Mouse (Mus musculus): ENCODE measurements at regions not wholly inside any gene's neighbourhood (a gene's known extent, or its start where the extent isn't known, plus 50 kb on each side); places are given as distances from the start of the nearest gene placed in this dataset.

DNA sequence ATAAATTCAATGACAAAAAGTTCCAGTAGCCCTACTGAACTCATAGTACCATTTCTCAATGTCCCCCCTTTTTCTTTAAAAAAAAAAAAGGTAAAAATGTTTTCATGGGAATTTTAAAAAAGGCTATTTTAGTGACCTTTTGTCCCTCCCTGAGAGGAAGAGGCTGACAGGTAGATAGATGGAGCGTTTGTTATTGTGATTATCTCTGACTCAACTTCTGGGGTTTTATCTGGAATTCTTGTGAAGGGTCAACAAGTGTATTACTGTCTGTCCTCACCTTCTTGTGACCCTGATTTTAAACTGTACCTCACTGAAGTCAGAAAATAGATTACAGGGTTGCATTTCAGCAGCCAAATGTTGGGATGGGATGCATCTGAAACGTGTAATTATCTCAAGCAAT, 179.3 kb upstream of the BC052040 start:
- Histone ChIP-seq H3K4me3 (ENCODE audit: low read depth, low read length) (no peak overlapping the region), H3K4me1 (ENCODE audit: control insufficient read depth, insufficient read depth, low read length) (no peaks in the 10 kb centered on the region), H3K9ac (ENCODE audit: low read length) (no peak overlapping the region), H3K36me3 (ENCODE audit: control insufficient read depth, insufficient read depth, low read length) (no peaks in the 10 kb centered on the region), H3K9me3 (ENCODE audit: control insufficient read depth, low read length) (no peaks in the 10 kb centered on the region), H3K4me2 (ENCODE audit: low read depth) (no peak overlapping the region), H3K27me3 (ENCODE audit: control insufficient read depth, insufficient read depth, low read length) (no peaks in the 10 kb centered on the region), H3K27ac (ENCODE audit: low read depth, low read length) (no peak overlapping the region)
- 42% methylated on average over 2 of the region's 2 CpGs for WGBS
- no peak for DNase-seq (ENCODE audit: low spot score)
- ATAC-seq (ENCODE audit: insufficient read depth, low FRiP score, low TSS enrichment): no peak

- ATAC-seq (ENCODE audit: insufficient read depth, low FRiP score, low TSS enrichment) (no peak), DNase-seq (ENCODE audit: low spot score) (no peak)
- 56% methylated on average over 2 of the region's 2 CpGs for WGBS
- no peak overlapping the region for H3K9ac ChIP-seq (ENCODE audit: low read length)
- H3K4me2 ChIP-seq (ENCODE audit: low read depth): no peak overlapping the region
- H3K4me1 ChIP-seq (ENCODE audit: control insufficient read depth, insufficient read depth, low read length): no peaks in the 10 kb centered on the region
- no peak overlapping the region for H3K27ac ChIP-seq (ENCODE audit: low read depth, low read length)
- no peak overlapping the region for H3K4me3 ChIP-seq (ENCODE audit: low read depth, low read length)
- H3K9me3 ChIP-seq (ENCODE audit: control insufficient read depth, low read length): no peaks in the 10 kb centered on the region
- H3K27me3 ChIP-seq (ENCODE audit: control insufficient read depth, insufficient read depth, low read length): no peaks in the 10 kb centered on the region
- H3K36me3 ChIP-seq (ENCODE audit: control insufficient read depth, insufficient read depth, low read length): no peaks in the 10 kb centered on the region
Measured at GRCm38 (mm10) chr2:115432476-115432875, 149.0 kb upstream of the BC052040 start.

DNA sequence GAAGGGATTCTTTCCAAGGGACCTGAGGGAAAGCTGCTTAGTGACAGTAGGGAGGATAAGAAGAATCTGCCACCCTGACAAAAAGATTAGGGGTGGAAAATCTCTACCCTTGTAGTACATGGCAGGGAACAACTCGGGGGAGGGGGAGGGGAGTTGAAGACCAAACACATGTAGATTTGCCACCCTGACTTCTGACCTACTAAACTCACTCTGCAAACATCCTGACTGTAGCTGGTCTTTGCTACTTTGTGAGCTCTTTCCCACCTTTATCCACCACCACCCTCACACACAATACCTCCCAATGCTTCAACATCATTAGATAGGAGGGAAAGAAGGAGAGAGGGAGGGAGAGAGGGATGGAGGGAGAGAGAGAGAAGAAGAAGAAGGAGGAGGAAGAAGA, 140.4 kb upstream of the BC052040 start:
- Histone ChIP-seq H3K36me3 (ENCODE audit: control insufficient read depth, insufficient read depth, low read length) (no peaks in the 10 kb centered on the region), H3K9ac (ENCODE audit: low read length) (no peak overlapping the region), H3K27ac (ENCODE audit: low read depth, low read length) (no peak overlapping the region), H3K4me2 (ENCODE audit: low read depth) (no peak overlapping the region), H3K27me3 (ENCODE audit: control insufficient read depth, insufficient read depth, low read length) (no peaks in the 10 kb centered on the region), H3K9me3 (ENCODE audit: control insufficient read depth, low read length) (no peaks in the 10 kb centered on the region), H3K4me3 (ENCODE audit: low read depth, low read length) (no peak overlapping the region), H3K4me1 (ENCODE audit: control insufficient read depth, insufficient read depth, low read length) (no peaks in the 10 kb centered on the region)
- WGBS: 30% methylated on average over 1 of the region's 1 CpGs
- ATAC-seq (ENCODE audit: insufficient read depth, low FRiP score, low TSS enrichment) (no peak), DNase-seq (ENCODE audit: low spot score) (no peak)

DNA sequence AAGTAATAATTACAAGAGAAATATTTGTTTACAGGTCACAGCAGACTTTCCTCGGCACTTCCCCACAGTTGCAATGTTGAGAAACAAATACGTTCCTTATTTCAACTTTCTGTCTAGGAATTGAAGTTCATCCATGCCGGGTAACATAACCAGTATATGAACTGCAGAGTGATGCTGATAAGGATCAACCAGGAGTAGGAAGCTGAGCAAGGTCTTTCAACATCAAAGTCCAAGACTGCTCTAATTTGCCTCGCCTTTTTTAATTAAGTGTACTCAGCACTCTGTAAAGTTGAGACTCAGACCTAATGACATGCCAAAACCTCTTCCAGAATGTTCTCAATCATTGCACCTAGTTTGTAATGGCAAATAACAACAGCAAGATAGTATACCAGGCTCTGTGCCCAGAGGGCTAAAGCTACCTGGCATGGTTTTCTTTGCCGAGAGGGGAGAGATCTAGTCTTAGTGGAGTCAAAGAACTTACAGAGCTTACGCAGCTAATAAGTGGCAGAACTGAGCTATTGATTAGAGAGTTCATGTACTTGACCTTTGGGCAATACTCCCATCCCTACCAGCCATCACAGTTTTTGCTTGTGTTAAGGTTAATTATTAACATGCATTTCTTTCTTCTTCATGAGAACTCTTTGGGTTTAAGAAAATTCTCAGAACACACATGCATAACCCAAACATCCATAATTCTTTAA, 131.6 kb upstream of the BC052040 start:
- no peaks in the 10 kb centered on the region for H3K36me3 ChIP-seq (ENCODE audit: control insufficient read depth, insufficient read depth, low read length)
- no peak for DNase-seq (ENCODE audit: low spot score)
- no peaks in the 10 kb centered on the region for H3K4me1 ChIP-seq (ENCODE audit: control insufficient read depth, insufficient read depth, low read length)
- ATAC-seq (ENCODE audit: insufficient read depth, low FRiP score, low TSS enrichment): no peak
- H3K27me3 ChIP-seq (ENCODE audit: control insufficient read depth, insufficient read depth, low read length): no peaks in the 10 kb centered on the region
- no peaks in the 10 kb centered on the region for H3K9me3 ChIP-seq (ENCODE audit: control insufficient read depth, low read length)
- H3K27ac ChIP-seq (ENCODE audit: low read depth, low read length): no peak overlapping the region
- no peak overlapping the region for H3K9ac ChIP-seq (ENCODE audit: low read length)
- WGBS: 93% methylated on average over 6 of the region's 6 CpGs
- no peak overlapping the region for H3K4me2 ChIP-seq (ENCODE audit: low read depth)
- no peak overlapping the region for H3K4me3 ChIP-seq (ENCODE audit: low read depth, low read length)

- no peak overlapping the region for H3K4me3 ChIP-seq (ENCODE audit: low read depth, low read length)
- peaks cover 9% of the 10 kb centered on the region; the same call in 1 of the 2 replicates for H3K4me1 ChIP-seq (ENCODE audit: control insufficient read depth, insufficient read depth, low read length)
- no peak overlapping the region for H3K9ac ChIP-seq (ENCODE audit: low read length)
- ATAC-seq (ENCODE audit: insufficient read depth, low FRiP score, low TSS enrichment): no peak
- H3K27ac ChIP-seq (ENCODE audit: low read depth, low read length): no peak overlapping the region
- 64% methylated on average over 6 of the region's 6 CpGs for WGBS
- no peaks in the 10 kb centered on the region for H3K27me3 ChIP-seq (ENCODE audit: control insufficient read depth, insufficient read depth, low read length)
- H3K9me3 ChIP-seq (ENCODE audit: control insufficient read depth, low read length): no peaks in the 10 kb centered on the region
- DNase-seq (ENCODE audit: low spot score): no peak
- no peak overlapping the region for H3K4me2 ChIP-seq (ENCODE audit: low read depth)
- no peaks in the 10 kb centered on the region for H3K36me3 ChIP-seq (ENCODE audit: control insufficient read depth, insufficient read depth, low read length)
Measured at GRCm38 (mm10) chr2:115455593-115455992, 125.9 kb upstream of the BC052040 start.

DNA sequence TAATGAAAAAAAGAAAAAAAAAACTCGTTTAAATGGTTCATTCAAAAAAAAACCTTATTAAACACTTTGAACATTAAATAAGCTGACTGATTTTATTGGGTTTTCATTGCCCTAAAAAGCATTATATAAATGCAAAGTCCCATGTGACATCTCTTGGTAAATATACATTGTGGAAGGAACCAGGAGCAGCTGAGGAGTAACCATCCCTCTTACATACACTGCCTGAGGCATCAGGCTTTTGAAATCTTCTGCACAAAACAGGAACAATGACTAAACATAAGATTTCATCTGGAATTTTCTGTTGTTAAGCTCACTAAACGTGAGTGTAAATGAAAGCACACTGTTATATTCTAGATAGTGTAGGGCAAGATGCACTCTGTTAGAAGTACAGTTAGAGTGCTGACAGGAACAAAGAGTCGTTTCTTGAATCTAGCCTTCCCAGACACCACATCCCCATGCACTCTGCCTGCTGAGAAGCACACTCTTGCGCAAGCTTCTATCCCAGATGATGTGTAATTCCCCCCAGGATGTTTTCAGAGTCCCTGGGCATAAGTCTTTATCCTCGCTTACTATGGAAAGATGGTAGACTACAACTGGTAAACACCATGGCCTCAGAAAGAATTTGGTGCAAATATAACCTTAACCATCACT, 125.0 kb upstream of the BC052040 start:
- 74% methylated on average over 5 of the region's 5 CpGs for WGBS
- Histone ChIP-seq H3K27me3 (ENCODE audit: control insufficient read depth, insufficient read depth, low read length) (no peaks in the 10 kb centered on the region), H3K27ac (ENCODE audit: low read depth, low read length) (no peak overlapping the region), H3K4me2 (ENCODE audit: low read depth) (no peak overlapping the region), H3K9ac (ENCODE audit: low read length) (no peak overlapping the region), H3K4me3 (ENCODE audit: low read depth, low read length) (no peak overlapping the region), H3K9me3 (ENCODE audit: control insufficient read depth, low read length) (no peaks in the 10 kb centered on the region), H3K4me1 (ENCODE audit: control insufficient read depth, insufficient read depth, low read length) (peaks cover 9% of the 10 kb centered on the region; the same call in 1 of the 2 replicates), H3K36me3 (ENCODE audit: control insufficient read depth, insufficient read depth, low read length) (no peaks in the 10 kb centered on the region)
- DNase-seq (ENCODE audit: low spot score) (no peak), ATAC-seq (ENCODE audit: insufficient read depth, low FRiP score, low TSS enrichment) (no peak)

- Histone ChIP-seq H3K36me3 (ENCODE audit: control insufficient read depth, insufficient read depth, low read length) (no peaks in the 10 kb centered on the region), H3K4me1 (ENCODE audit: control insufficient read depth, insufficient read depth, low read length) (peaks cover 9% of the 10 kb centered on the region; the same call in 1 of the 2 replicates), H3K27ac (ENCODE audit: low read depth, low read length) (no peak overlapping the region), H3K9ac (ENCODE audit: low read length) (no peak overlapping the region), H3K4me3 (ENCODE audit: low read depth, low read length) (no peak overlapping the region), H3K27me3 (ENCODE audit: control insufficient read depth, insufficient read depth, low read length) (no peaks in the 10 kb centered on the region), H3K9me3 (ENCODE audit: control insufficient read depth, low read length) (no peaks in the 10 kb centered on the region), H3K4me2 (ENCODE audit: low read depth) (no peak overlapping the region)
- 71% methylated on average over 5 of the region's 5 CpGs for WGBS
- ATAC-seq (ENCODE audit: insufficient read depth, low FRiP score, low TSS enrichment) (peak; percentile 58; the same call in 1 of the 2 replicates), DNase-seq (ENCODE audit: low spot score) (no peak)
Measured at GRCm38 (mm10) chr2:115460028-115460881, 121.3 kb upstream of the BC052040 start.

DNA sequence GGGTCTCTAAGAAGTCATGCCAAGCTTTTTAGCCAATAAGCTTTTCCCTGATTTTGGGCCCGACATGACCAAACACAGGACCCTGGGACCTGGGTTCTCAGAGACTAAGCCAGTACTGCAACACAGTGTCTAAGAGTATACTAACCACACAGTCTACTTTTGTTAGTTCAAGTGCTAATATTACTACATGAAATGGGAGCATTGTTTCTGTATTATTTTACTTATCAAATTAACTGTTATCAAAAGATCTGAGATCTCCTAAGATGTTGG, 120.7 kb upstream of the BC052040 start:
- no peak for ATAC-seq (ENCODE audit: insufficient read depth, low FRiP score, low TSS enrichment)

More for the DNA sequence above, 120.7 kb upstream of the BC052040 start:
- no peaks in the 10 kb centered on the region for H3K9me3 ChIP-seq (ENCODE audit: control insufficient read depth, low read length)
- H3K4me3 ChIP-seq (ENCODE audit: low read depth, low read length): no peak overlapping the region
- no peak overlapping the region for H3K4me2 ChIP-seq (ENCODE audit: low read depth)
- WGBS: 76% methylated on average over 1 of the region's 1 CpGs
- H3K9ac ChIP-seq (ENCODE audit: low read length): no peak overlapping the region
- H3K27ac ChIP-seq (ENCODE audit: low read depth, low read length): no peak overlapping the region
- H3K27me3 ChIP-seq (ENCODE audit: control insufficient read depth, insufficient read depth, low read length): no peaks in the 10 kb centered on the region
- DNase-seq (ENCODE audit: low spot score): no peak
- peaks cover 9% of the 10 kb centered on the region; the same call in 1 of the 2 replicates for H3K4me1 ChIP-seq (ENCODE audit: control insufficient read depth, insufficient read depth, low read length)
- no peaks in the 10 kb centered on the region for H3K36me3 ChIP-seq (ENCODE audit: control insufficient read depth, insufficient read depth, low read length)

All from neural tube, embryonic 11.5 days (tissue).